Mouse (Mus musculus): Measurements from ENCODE around the gene Ifi35.

DNA sequence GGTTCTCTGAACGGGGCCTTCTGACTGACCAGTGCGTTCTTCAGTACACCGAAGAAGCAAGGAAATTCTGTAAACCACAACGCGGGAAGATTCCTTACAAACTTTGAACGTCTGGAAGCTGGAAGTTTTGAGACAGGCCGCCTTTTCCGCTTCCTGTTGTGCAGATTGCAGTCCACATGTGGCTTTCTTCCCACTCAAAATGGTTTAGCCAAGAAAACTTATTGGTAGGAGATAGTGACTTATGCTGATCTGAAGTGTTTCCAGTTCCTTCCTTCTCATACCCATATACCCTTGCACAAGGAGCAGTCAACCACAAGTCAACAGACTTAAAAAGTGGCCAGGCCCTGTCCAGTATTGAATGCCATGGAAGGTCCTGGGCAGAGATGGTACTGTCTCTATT lies 22.0 kb upstream of the Ifi35 start:
- TF ChIP-seq POLR2A (IDR thresholded peaks at IDR 0.05; ENCODE audit: low read depth, low read length) (no peak), CTCF (IDR thresholded peaks at IDR 0.05; ENCODE audit: extremely low read depth, insufficient read depth, insufficient read length, insufficient replicate concordance) (no peak)

All from spleen, adult 2 months (tissue).